Mouse (Mus musculus) urinary bladder, postnatal 14 days (tissue): ENCODE measurements around the gene Usp6nl.

Experiments
- DNase-seq: peaks from one replicate; pipeline ENCODE4 v3.0.0; 2021; ENCODE audit warnings: low spot score

The Usp6nl gene

GRCm38 (mm10) chr2:6376071-6376470 lies 53.6 kb downstream of the Usp6nl start:
- no peak for DNase-seq

DNA sequence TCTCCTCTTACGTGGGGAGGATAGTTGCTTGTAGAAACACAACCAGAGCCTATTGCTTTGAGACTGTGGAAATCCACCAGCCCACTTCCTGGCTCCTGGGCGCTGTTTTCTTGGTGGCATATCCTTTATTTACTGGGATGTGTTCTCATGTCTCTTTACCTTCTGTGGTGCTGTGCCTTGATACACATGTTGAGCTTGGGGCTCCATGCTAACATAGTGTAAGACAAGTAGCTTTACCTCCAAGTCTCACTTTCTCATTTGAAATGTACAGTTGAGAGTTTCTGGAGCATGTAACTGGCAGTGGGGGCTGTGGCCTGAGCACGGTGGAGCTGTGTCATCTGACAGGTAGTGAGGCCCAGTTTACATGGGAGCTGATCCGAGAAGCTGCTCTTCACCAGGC lies 54.5 kb downstream of the Usp6nl start:
- DNase-seq: no peak

- DNase-seq: peak; percentile 38
These were observed 56.2 kb downstream of the Usp6nl start for GRCm38 (mm10) chr2:6378590-6379205.

DNA sequence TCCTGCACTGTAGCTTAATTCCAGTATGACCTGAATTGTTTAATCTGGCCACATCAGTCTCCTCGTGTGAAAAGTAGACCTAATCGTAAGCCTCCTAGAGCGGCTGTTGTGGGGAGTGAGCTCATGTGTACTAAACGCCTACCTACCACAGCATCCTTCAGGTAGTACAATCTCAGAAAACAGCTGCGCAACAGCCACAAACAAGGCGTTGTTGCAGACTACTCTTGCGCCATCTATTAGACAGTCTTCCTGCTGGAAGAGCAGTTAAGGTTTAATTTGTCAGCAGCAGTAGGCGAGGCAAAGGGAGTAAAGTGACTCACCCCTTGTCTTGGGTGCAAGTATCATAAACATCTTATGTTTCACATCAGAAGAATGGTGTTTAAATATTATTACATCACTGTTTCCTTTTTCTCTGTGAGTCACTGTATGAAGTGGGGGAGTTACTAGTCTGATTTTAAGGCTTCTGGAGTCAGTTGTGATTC lies 57.3 kb downstream of the Usp6nl start:
- peak; percentile 21 for DNase-seq

GRCm38 (mm10) chr2:6380401-6380800 lies 57.9 kb downstream of the Usp6nl start:
- DNase-seq: no peak

DNA sequence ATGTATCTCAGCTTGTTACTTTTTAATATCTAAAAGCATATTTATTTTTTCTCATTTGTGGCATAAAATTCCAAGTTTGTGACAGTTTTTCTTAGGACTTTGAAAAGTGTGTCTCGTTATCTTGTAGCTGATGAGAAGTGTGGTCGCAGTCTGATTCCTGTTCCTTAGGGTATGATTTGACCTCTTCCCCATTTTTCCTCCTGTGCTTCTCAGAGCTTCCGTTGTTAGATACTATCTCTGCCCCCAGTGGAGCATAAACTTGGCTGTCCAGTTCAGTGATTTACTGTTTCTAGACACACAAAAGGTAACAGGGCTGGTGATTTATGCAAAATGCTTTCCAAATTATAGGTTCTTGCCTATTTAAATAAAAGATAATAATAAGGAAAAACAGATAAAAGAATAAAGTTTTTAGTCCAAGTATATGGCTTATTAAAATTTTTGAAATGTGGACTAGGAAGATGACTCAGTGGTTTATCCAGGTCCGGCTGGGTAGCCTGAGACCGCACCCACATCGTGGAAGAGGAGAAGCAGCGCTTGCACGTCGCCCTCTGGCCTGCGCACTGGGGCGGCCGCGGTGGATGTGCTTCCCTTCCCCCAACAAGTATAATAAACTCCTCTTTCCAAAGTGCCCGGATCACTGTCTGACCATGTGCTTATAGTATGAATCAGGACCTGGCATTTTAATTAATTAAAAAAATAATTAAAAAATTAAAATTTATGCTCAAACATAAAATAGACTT lies 62.1 kb downstream of the Usp6nl start:
- DNase-seq: peak; percentile 31

GRCm38 (mm10) chr2:6389162-6389561 lies 66.7 kb downstream of the Usp6nl start:
- DNase-seq: no peak

DNA sequence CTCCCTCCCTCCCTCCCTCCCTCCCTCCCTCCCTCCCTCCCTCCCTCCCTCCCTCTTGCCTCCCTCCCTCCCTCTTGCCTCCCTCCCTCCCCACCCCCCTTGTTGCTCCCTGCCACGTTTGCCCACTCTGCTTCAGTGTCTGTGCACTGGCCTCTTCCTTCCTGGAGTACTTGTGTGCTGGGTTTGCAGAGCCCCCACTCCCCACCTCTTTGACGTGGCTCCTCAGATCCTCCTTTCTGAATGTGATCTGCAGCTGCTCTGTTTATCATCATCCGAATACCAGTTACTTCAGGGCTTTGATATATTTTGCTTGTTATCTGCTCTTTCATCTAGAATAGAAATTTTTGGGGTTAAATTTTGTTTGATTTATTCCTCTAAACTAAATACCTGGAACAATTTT lies 68.8 kb downstream of the Usp6nl start:
- no peak for DNase-seq

DNA sequence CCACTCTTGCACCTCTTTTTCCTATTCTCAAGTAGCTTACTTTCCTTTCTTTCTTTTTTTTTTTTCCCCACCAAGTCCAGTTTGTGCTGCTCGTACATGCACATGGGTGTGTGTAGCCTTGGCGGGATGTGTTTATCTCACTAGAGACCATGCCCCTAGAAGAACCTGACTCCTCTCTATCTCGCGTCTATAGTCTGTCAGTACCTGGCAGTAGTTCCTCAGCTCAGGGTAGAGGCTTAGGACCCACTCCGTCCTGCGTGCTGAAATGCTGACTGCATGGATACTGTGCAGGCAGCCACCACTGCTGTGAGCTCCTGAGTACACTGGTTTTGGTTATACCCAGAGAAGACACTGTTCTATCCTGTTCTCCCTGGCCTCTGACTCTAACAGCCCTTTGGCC lies 69.5 kb downstream of the Usp6nl start:
- DNase-seq: no peak

GRCm38 (mm10) chr2:6395851-6396625 lies 73.6 kb downstream of the Usp6nl start:
- DNase-seq: no peak

DNA sequence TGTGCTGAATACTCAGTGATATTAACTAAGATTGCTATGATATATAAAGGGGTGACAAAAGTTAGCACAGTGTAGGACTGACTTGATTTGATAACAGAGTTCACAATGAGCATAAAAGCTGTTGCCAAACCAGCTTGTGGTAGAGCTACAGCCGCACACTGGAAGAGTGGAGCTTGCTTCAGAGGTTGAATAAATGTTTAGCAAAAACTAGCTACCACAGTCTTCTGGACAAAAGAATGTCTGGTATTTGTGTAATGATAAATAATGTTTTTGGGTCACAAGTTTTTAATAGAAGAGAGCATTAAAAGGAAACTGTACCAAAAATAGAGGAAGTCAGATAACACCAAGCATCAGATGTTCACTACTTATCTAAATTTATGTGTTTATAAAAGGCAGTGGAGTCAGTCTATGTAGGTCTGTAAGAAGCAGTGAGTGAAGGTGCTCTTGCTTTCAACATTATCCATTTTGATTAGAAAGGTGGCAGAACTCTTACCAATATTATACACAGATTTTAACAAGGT lies 74.2 kb downstream of the Usp6nl start:
- DNase-seq: no peak

DNA sequence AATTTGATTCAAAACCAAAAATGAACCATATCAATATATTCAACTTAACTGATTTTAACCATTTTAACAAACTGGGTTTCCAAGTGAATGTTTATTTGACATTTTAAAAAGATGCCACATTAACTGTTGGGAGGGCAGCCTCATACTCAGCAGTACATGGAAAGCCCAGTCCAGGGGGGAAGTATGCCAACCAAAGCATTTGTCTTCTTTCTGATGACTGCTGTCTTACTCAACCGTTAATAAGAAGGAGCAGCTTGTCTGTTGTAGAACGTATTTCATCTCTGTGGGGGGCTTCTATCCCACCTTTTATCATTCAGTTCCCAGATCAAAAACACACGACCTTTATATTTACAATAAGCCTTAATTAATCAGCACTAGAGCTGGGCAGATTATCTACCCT lies 74.7 kb downstream of the Usp6nl start:
- no peak for DNase-seq

DNA sequence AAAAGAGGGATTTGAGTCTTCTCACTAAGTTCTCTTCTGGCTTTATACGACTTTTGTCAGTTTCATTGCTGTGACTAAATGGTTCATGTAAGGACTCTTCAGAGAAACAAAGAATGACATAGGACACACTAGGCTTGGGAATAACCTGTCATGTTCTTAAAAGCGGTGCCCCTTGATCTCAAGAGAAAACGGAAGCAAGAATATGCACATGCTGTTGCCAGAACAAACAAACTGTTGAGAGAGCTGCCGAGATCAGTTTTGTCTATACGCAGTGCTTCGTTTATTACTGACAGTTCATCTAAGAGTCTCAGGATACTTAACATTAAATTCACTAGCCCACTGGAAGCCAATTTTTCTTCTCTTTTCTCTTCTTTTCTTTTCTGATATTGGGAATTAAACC lies 76.4 kb downstream of the Usp6nl start:
- no peak for DNase-seq

DNA sequence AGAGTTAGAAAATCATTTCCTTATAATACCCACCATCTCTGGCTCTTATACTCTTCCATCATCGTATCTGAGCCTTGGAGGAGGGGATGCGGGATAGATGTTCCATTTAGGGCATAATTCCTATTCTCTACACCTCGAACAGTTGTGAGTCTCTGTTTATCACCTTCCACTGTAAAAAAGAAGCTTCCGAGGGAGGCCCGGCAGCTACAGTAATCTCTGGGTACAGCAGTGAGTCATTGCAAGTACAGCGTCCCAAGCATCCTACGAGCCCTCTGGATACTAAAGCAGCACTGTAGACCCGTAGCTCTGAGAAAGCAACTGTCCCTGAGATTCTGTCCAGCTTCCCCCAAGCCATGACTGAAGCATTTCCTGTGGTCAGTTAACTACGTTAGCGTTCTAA lies 78.6 kb downstream of the Usp6nl start:
- no peak for DNase-seq

DNA sequence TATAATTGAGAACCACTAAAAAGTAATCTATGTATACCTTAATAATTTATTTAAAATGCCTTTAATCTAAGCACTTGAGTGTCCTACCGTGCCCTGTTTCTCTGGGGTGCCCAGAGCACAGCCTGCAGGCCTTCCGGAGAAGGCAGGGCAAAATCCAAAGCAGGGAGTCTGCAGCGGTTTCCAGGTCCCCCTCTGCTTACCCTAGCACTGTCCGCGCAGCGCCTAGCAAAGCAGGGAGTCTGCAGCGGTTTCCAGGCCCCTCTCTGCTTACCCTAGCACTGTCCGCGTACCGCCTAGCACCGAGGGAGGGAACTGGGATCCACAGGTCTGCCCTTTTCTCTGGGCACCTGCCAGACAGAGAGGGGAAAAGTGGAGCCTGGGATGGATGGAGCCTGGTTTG lies 80.9 kb downstream of the Usp6nl start:
- DNase-seq: no peak

DNA sequence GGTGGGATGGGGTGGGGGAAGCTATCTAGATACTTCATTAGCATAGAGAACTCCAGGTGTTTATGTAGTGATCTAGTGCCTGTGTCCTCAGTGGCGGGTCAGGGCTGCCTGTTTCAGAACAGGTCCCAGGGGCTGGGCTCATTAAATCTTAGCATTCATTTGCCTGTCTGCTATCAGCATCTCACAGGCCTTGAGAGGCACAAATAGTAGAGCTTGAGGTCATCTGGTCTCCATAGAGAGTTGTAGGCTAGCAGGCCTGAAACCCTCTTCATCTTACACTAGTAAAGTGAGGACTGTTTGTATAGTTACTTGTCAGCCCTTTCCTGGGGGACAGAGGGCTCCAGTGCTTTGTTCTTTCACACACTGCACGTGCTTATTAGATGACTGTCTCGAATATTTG lies 81.5 kb downstream of the Usp6nl start:
- DNase-seq: no peak

DNA sequence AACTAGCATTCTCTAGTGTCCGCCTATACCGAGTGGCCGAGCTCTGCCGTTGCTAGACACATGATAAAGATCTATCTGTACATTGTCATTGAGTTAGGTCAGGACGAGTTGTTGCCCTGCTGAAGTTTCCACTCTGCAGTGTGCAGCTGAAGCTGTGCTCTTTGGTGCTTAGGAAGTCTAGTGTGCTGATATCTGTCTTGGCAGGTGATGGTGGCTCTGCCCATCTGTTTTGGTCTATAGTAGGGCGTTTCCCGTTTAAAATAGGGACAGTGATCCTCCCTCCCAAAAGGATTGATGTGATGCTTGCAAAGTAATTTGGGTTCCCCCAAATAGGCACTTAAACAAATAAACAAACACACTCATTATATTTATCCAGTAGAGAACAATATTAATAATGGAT lies 82.2 kb downstream of the Usp6nl start:
- DNase-seq: no peak

DNA sequence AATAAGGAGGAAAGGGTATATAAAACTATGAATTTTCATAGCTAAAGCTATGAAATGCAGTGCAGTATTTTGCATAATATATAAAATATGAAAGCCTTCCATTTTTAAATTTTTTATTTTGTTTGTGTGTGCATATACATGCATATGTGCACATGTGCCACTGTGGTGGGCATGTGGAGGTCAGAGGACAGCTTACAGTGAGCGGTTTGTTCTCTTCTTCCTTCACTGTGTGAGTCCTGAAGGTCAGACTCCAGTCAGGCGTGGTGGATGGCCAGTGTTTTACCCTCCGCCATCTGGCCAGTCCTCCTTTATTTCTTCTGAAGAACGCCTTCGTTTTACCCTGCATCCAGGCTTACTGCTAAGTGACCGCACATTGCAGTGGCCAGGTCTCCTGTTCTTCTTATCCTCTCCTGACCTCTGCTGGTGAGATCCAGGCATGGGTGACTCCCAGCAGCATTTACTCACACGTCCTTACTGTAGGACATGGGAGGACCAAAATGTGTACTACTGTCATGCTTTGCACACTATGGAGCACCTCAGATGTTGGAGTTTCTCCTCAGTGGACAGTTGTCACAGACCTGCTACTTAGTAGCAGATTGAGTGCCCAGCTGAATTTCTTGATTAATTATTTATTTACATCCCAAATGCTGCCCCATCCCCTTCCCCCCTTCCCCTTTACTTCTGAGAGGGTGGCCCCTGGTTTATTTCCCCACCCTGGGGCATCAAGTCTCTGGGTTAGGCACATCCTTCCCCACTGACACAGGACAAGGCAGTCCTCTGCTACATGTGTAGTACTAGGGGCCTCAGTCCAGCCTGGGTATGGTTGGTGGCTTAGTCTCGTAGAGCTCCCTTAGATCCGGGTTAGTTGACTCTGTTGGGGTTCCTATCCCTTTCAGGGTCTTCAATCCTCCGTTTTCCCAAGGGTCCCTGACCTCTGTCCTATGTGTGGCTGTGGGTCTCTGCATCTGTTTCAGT lies 82.9 kb downstream of the Usp6nl start:
- peak; percentile 83 for DNase-seq

DNA sequence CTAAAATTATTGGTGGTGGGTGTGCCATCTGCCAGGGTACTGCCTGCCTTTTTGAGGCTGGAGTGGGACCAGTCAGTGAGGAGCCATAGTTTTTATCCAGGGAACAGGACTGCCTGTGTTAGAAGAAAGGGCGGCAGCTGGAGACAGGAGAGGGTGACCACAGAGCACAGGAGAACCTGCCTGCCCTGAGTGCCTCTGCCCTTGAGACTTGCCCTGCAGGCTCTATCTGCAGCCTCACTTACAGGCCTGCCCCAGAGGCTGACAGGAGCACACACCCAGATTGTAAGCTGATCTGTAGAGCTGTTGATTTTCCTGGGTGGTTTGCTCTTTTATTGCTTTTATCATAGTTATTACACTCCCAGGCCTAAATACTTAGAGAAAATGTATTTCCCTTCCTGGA lies 85.2 kb downstream of the Usp6nl start:
- DNase-seq: no peak

DNA sequence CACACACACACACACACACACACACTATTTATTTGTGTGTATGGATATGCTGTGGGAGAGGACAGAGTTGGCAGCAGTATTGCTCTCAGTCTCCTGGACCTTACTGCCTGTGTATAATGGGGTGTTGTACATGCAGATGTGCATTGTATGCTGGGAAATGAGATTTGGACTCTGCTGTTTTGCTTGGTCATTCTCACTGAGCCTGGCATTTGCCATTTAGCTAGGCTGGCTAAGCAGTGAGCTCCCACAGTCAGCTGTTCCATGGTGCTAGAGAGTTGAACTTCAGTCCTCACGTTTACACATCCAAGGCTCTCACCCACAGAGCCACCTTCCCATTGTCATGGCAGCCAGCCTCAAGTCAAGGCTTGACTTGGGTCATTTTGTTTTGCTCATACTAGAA lies 90.2 kb downstream of the Usp6nl start:
- no peak for DNase-seq

DNA sequence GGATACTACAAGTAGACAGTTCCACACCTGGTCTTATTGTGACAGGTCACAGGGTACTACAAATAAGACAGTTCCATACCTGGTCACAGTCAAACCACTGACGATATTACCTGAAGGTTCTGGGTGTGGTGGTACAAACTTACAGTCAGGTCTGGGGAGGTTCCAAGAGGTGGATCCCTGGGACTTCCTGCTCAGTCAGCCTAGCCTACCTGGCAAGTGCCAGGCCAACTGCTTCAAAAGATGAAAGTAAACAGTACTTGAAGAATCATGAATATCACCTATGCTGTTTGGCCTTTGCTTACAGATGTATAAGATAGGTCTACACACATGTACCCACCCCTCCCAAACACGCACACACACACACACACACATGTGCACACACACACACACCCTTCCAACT lies 91.3 kb downstream of the Usp6nl start:
- DNase-seq: no peak

GRCm38 (mm10) chr2:6414400-6414799 lies 91.9 kb downstream of the Usp6nl start:
- no peak for DNase-seq
